Mouse (Mus musculus): ENCODE measurements around the gene Cebpe.
A peak's percentile ranks its signal among the peaks of the same experiment; 100 is the strongest.

Gene Cebpe

DNA sequence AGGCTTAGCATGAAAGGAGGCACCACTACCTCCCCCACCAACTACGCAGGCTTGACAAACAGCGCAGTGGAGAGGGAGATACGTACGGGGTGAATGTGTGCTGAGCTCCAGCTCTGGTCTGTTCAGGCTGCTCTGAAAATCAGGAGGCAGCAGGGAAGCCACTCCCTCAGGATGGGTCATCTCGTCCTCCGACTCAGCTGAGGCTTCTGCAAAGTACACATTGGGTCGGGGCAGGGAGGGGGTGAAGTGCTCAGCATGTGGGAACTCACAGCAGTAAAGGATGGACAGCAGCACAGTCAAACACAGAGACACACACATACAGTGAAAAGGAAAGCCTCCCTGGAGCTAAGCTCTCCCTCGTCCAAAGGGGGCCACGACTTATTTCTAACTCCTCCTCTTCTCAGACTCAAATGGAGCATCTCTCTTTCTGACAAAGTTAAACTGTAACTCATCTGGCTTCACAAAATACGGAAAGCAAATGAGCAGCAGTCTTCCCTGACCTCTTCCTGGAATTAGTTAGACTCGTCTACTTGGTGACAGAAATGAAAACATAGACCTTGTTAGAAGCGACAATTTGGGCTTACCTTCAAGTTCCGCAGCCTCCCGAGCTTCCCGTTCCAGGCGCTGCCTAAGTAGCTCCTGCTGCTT is 33.2 kb downstream of the Cebpe start:
- DNase-seq (ENCODE audit: low read depth in 1 of 2, low spot score in 2 of 2): no peak

- no peak for DNase-seq (ENCODE audit: low read depth in 1 of 2, low spot score in 2 of 2)
Observed at GRCm38 (mm10) chr14:54676290-54676689, 35.7 kb downstream of the Cebpe start.

GRCm38 (mm10) chr14:54674317-54674716 is 37.7 kb downstream of the Cebpe start:
- DNase-seq (ENCODE audit: low read depth in 1 of 2, low spot score in 2 of 2): no peak

- peak in 1 of 2 experiments; percentile 22 for DNase-seq (ENCODE audit: low read depth in 1 of 2, low spot score in 2 of 2)
Observed at GRCm38 (mm10) chr14:54669381-54669780, 42.6 kb downstream of the Cebpe start.

DNA sequence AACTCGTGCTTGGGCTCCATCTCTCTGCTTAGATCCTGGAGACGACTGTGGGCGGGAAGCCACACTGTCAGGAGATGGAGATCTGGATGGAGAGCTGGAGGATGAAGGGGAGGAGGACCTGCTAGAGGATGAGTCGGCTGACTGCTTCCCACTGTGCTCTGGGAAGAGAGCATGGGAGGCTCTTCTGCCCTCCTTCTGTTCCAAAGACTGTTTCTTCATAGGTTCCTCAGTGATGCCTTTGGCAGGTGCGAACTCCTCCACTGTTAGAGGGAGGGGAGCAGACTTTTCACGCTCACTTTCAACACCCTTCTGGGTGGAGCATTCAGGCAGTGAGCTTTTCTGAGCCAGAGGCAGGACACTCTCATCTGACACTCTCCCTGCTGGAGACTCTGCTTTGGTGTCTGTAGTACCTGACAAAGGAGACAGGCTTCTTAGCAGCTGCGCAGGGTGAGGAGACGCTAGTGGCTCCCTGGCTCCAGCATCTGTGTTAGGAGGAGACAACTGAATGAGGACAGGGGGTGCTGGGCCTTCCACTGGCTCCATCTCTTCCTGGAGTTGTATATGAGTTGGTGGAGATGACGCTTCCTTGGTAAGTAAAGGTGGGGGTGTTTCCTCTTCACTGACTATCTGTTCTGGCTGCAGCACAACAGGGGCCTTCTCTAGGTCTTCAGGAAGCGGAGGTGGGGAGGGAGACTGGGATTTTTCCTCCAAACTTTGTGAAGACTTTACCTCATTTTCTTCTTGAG is 47.3 kb downstream of the Cebpe start:
- DNase-seq (ENCODE audit: low read depth in 1 of 2, low spot score in 2 of 2): no peak
